In the genomic region with DNA sequence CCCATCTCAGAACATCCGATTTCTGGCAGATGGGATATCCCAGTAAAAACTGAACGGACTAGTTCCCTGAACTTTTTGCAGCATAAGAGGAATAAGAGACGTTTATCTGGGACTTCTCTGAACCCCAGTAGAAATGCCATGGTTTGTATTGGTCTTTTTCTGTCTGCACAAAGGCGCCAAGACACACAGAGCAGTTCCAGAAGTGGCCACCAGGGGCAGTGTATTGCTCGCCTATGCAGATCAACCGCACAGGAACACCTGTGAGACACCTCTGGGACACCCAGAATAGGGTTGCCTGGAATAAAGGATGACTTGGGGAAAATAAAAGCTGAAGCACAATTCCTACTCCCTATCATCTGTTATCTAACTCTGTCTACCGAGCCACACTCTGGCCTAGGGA, we compare ENCODE assay signal across 7 mouse cellular contexts.
DNase-seq lines count a peak whose midpoint lies in the region; ATAC-seq lines count a peak whose summit lies in the region.

No protein-coding gene starts in this region.

- 73% methylated on average over 7 of the region's 7 CpGs for WGBS in kidney, embryonic 14.5 days

- peak; percentile 15 for DNase-seq in kidney, adult 18-20 months
- peak; percentile 64 for DNase-seq in CD4-positive helper T cell, adult 2 months (ENCODE audit: low read depth, low spot score)
- peak; percentile 48 for DNase-seq in NIH3T3 (ENCODE audit: low read depth)
- DNase-seq in embryo, embryonic 10 days (ENCODE audit: low spot score), result peak; percentile 61
- DNase-seq in lung, adult 18-20 months, result peak; percentile 7 to 10
- DNase-seq in testis, postnatal 14 days (ENCODE audit: low spot score), result peak; percentile 65

- H3K27me3 ChIP-seq in kidney, embryonic 14.5 days (ENCODE audit: control insufficient read depth, insufficient read depth, low read length), result no peaks in the 10 kb centered on the region

- no peak for ATAC-seq in kidney, embryonic 14.5 days (ENCODE audit: low FRiP score, low TSS enrichment)

- H3K9ac ChIP-seq in kidney, embryonic 14.5 days (ENCODE audit: low read depth, low read length), result no peak overlapping the region

- no peaks in the 10 kb centered on the region for H3K4me1 ChIP-seq in kidney, embryonic 14.5 days (ENCODE audit: control insufficient read depth, insufficient read depth, low read length)

- no peaks in the 10 kb centered on the region for H3K36me3 ChIP-seq in kidney, embryonic 14.5 days (ENCODE audit: control insufficient read depth, insufficient read depth, low read length)

- H3K27ac ChIP-seq in kidney, embryonic 14.5 days (ENCODE audit: low read depth, low read length), result no peak overlapping the region

- H3K4me2 ChIP-seq in kidney, embryonic 14.5 days (replicated peaks; ENCODE audit: low read depth, low read length), result no peak overlapping the region

- no peak overlapping the region for H3K4me3 ChIP-seq in kidney, embryonic 14.5 days (ENCODE audit: low read length)

- H3K9me3 ChIP-seq in kidney, embryonic 14.5 days (ENCODE audit: control insufficient read depth, low read length), result no peaks in the 10 kb centered on the region

Comparison
In these comparisons a context has a peak if more than half of its experiments do, and no peak if none do; other contexts are left out.
1. DNase-seq: peak in every context shown above with its lines; median percentile 65 in testis, postnatal 14 days; 64 in CD4-positive helper T cell, adult 2 months; 61 in embryo, embryonic 10 days; 48 in NIH3T3; 15 in kidney, adult 18-20 months; 8 in lung, adult 18-20 months.